Comparison of ENCODE assay signal across 8 mouse cellular contexts in the genomic region with DNA sequence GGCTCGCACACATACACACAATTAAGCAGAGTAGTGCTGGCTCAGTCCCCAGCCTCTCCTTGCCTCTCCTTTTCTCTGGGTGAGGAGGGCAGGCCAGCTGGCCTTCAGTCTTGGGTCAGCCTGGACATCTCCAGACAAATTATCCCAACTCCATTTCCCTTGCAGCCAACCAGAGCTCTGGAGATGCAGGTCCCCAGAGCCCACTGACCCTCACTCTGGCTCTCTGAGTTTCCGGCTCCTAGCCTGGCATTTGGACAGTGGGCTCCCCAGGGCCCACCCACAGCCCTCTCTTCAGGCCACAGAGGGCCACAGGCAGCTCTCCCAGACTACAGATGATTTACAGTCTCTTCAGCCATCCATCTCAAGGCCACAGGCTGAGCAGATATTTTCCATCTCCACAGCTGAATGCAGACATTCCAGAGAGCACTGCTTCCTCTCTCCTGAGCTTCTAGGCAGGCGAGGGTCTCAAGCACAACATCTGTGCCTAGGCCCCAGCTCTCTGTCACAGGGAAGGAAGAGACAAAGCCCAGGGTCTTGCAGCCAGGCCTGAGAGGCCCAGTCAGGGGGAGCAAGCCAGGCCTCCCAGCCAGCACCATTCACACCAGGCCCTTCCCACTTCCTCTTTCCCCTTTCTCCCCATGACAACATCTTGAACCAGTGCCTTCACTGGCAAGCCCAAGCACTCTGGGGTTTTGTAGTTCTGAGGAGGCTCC. TPM values are rescaled to one million over a fixed set of nuclear protein-coding genes. Genes with fewer than 3 reads are reported as not detected.
DNase-seq lines count a peak whose midpoint lies in the region; ATAC-seq and TF ChIP-seq lines count a peak whose summit lies in the region.

No protein-coding gene starts in this region.

- no peak for TF ChIP-seq POLR2A in olfactory bulb, adult 2 months (IDR thresholded peaks at IDR 0.05; ENCODE audit: insufficient read depth, low read depth, low read length)

- no peaks in the 10 kb centered on the region for H3K9me3 ChIP-seq in embryonic facial prominence, embryonic 15.5 days (replicated peaks)
- H3K9me3 ChIP-seq in liver, postnatal 0 days (ENCODE audit: low read length) = no peaks in the 10 kb centered on the region

- H3K4me2 ChIP-seq in embryonic facial prominence, embryonic 15.5 days (replicated peaks) = peak overlapping the region; percentile 35
- H3K4me2 ChIP-seq in liver, postnatal 0 days (ENCODE audit: low read depth, low read length) = no peak overlapping the region

- peak; percentile 87 for ATAC-seq in embryonic facial prominence, embryonic 15.5 days (ENCODE audit: insufficient number of reproducible peaks, low FRiP score, low TSS enrichment, low read depth)
- ATAC-seq in liver, postnatal 0 days = 0 out of 2 replicates have a peak, but pooled peaks have one; percentile 12

- no peak for TF ChIP-seq CTCF in liver, postnatal 0 days (IDR thresholded peaks at IDR 0.05; ENCODE audit: low read depth)
- no peak for TF ChIP-seq CTCF in olfactory bulb, adult 2 months (IDR thresholded peaks at IDR 0.05; ENCODE audit: insufficient read depth, low read depth, low read length)

- H3K4me3 ChIP-seq in embryonic facial prominence, embryonic 15.5 days (replicated peaks) = no peak overlapping the region
- no peak overlapping the region for H3K4me3 ChIP-seq in liver, postnatal 0 days (ENCODE audit: low read depth, low read length)
- H3K4me3 ChIP-seq in olfactory bulb, adult 2 months (ENCODE audit: insufficient read depth, low read depth, low read length) = no peak overlapping the region

- peaks cover 61% of the 10 kb centered on the region for H3K4me1 ChIP-seq in embryonic facial prominence, embryonic 15.5 days
- H3K4me1 ChIP-seq in liver, postnatal 0 days (ENCODE audit: insufficient read depth) = peaks cover 4% of the 10 kb centered on the region; the same call in 1 of the 2 replicates
- peaks cover 9% of the 10 kb centered on the region for H3K4me1 ChIP-seq in olfactory bulb, adult 2 months (ENCODE audit: control insufficient read depth, insufficient read depth, low read length)

- peak overlapping the region; percentile 13; the same call in 1 of the 2 replicates for H3K9ac ChIP-seq in embryonic facial prominence, embryonic 15.5 days
- no peak overlapping the region for H3K9ac ChIP-seq in liver, postnatal 0 days (replicated peaks)

- 38% methylated on average over 3 of the region's 3 CpGs for WGBS in embryonic facial prominence, embryonic 15.5 days
- 58% methylated on average over 3 of the region's 3 CpGs for WGBS in liver, postnatal 0 days (ENCODE audit: insufficient replicate concordance)
- WGBS in olfactory bulb, adult 2 months = 85% methylated on average over 3 of the region's 3 CpGs

- no peaks in the 10 kb centered on the region for H3K36me3 ChIP-seq in embryonic facial prominence, embryonic 15.5 days
- H3K36me3 ChIP-seq in liver, postnatal 0 days (replicated peaks; ENCODE audit: insufficient read depth, low read length) = no peaks in the 10 kb centered on the region

- H3K27me3 ChIP-seq in embryonic facial prominence, embryonic 15.5 days = no peaks in the 10 kb centered on the region
- H3K27me3 ChIP-seq in liver, postnatal 0 days (ENCODE audit: insufficient read depth, low read length) = no peaks in the 10 kb centered on the region

- peak overlapping the region; percentile 96 for H3K27ac ChIP-seq in embryonic facial prominence, embryonic 15.5 days (replicated peaks)
- peak overlapping the region; percentile 60; the same call in 1 of the 2 replicates for H3K27ac ChIP-seq in liver, postnatal 0 days (ENCODE audit: low read depth)
- 0 out of 2 replicates have a peak overlapping the region, but pooled peaks have one; percentile 21 for H3K27ac ChIP-seq in olfactory bulb, adult 2 months (ENCODE audit: insufficient read depth, low read depth, low read length)

- TF ChIP-seq EP300 in liver, postnatal 0 days (IDR thresholded peaks at IDR 0.05; ENCODE audit: low read depth) = no peak

- DNase-seq in right cerebral cortex, adult 2 months (ENCODE audit: low spot score in 2 of 2) = peak; percentile 44 to 73
- DNase-seq in right cerebral cortex, postnatal 4 days = no peak
- peak; percentile 80 for DNase-seq in heart, adult 8-10 months (ENCODE audit: low spot score)
- peak; percentile 67 for DNase-seq in kidney, postnatal 10 days
- DNase-seq in liver, postnatal 0 days = peak; percentile 31
- no peak for DNase-seq in thymus, postnatal 10 days (ENCODE audit: low spot score in 2 of 2)

RNA-seq across cellular contexts. Expression of a gene that starts 19.8 kb away (rescaled TPM):
- 18.8 and 20.7 TPM in 2 replicates for polyA plus RNA-seq in embryonic facial prominence, embryonic 15.5 days (2015; fragmentation: Nextera tagmentation; extraction: Ambion mirVana)
- 1 to 10 TPM in 2 of 4 experiments, under 1 TPM in 2; 0.80 to 1.5 (median 0.99) TPM for total RNA-seq in heart, adult 8-10 months (2022)
- polyA plus RNA-seq in liver, postnatal 0 days (2015; fragmentation: Nextera tagmentation; extraction: Ambion mirVana) = 0.27 and 0.28 TPM in 2 replicates
- not detected in 2 replicates for polyA plus RNA-seq in olfactory bulb, adult 2 months (2012; ENCODE audit: insufficient read depth, insufficient read length, low replicate concordance, missing spikeins)

Comparison
In these comparisons a context has a peak if more than half of its experiments do, and no peak if none do; other contexts are left out.
1. DNase-seq: peak in right cerebral cortex, adult 2 months (2 of 2), heart, adult 8-10 months (single experiment), kidney, postnatal 10 days (single experiment) and liver, postnatal 0 days (single experiment); none in right cerebral cortex, postnatal 4 days (single experiment) and thymus, postnatal 10 days (0 of 2).
2. H3K27ac ChIP-seq: peak in every context shown above with its lines; median percentile 96 in embryonic facial prominence, embryonic 15.5 days; 60 in liver, postnatal 0 days; 21 in olfactory bulb, adult 2 months.
3. RNA of a gene that starts 19.8 kb away (polyA plus RNA-seq): 18.8 to 20.7 TPM in embryonic facial prominence, embryonic 15.5 days; 0.27 to 0.28 TPM in liver, postnatal 0 days and not detected in olfactory bulb, adult 2 months; every median in the first group is over 10 times any median in the second.